Mouse (Mus musculus): ENCODE results near the gene Tmem123. TPM values are rescaled to one million over a fixed set of nuclear protein-coding genes. Genes with fewer than 3 reads are reported as not detected.

Gene Tmem123
- 20.2 and 21.8 TPM in 2 replicates for polyA plus RNA-seq (2012; rRNA removed)

DNA sequence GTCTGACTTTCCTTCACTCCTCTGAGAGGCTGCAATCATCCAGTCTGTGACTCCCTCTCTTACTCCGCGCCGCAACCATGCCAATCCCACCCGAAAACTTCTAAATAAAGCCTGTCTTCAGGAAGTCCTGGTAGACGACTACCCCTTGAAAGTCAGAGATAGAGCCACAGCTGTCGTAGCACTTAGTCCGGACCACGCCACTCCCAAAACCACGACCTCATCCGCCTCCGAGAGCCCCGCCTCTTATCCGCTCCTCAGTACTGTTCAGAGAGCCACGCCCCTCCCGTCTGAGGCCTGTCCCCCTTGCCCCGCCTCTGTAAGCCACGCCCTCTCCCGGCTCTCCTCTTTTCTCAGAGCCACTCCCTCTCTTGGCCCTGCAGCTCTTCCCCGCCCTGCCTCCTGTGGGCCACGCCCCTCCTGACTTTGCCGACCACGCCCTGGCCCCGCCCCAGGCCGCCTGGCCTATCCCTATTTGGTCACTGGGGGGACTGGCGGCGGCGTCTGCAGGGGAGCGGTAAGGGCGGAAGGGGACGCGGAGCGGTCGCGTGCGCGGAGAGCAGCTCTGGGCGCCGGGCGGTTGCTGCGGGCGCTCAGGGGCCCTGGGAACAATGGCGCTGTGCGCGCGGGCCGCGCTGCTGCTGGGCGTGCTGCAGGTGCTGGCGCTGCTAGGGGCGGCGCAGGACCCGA lies at the start of gene Tmem123:
Tmem123 (plus strand) TSS at position 428 of the 687 bp plus-strand sequence.

DNA sequence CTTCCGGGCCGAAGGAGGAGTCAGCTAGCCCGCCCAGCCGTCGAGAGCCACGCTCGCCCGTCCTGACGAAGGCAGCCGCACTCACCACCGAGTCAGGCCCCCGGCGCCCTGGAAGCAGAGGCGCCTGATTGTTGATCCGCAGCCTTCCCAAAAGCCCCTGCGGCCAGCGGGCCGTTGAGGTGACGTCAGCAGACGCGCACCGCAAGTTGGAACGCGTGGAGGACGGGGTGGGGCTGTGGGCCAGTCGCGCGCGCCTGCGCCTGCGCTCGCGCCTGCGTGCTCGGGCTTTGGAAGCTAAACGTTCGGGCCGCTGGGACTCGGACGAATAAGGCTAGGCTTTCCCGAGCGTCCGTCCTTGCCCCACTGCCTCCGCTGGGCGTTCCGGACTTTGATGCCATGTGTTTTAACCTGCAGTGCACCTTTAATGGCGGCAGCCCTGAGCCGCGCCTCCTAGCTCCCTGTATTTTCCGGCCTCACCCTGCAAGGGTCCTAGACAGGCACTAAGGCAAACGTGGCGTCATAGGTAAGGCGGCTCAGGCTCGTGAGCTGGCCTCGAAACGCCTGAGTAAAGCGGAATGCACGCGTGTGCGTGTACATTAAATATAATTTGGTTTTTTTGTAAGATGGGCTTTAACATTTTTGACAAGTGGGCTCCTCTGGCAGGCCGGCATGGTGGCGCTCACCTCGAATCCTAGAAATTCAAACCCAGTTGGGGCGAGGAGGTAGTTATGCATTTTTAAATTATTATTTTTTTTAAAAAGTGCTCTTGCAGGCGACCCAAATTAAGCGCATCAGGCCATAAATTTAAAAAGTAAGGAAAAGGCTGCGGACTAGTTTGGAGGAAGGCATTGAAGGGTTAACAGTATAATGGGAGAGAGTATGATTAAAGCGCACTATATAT lies 73.3 kb downstream of the Tmem123 start, which contains the start of gene Birc2:
Birc2 (minus strand) TSS at position 160 of the 901 bp plus-strand sequence.

Other genes starting within 250 kb of the Tmem123 start
- 30.9 and 36.7 TPM in 2 replicates for gene Mmp8, start 205.6 kb upstream of the Tmem123 start, polyA plus RNA-seq (2012; rRNA removed)
- 0.24 TPM in 2 replicates for gene Mmp27, start 192.6 kb upstream of the Tmem123 start, polyA plus RNA-seq (2012; rRNA removed)
- gene Mmp20, start 135.8 kb upstream of the Tmem123 start, polyA plus RNA-seq (2012; rRNA removed) = 0.01 TPM in 1 of 2 replicates, not detected in the other
- not detected in 2 replicates for gene Mmp7, start 72.0 kb upstream of the Tmem123 start, polyA plus RNA-seq (2012; rRNA removed)
- 12.7 TPM in 2 replicates for gene Birc2, start 73.0 kb downstream of the Tmem123 start, polyA plus RNA-seq (2012; rRNA removed)
- 14.8 and 15.2 TPM in 2 replicates for gene Birc3, start 109.1 kb downstream of the Tmem123 start, polyA plus RNA-seq (2012; rRNA removed)
- gene Yap1, start 240.6 kb downstream of the Tmem123 start, polyA plus RNA-seq (2012; rRNA removed) = 6.7 and 6.9 TPM in 2 replicates

Data from liver, embryonic 18 days (tissue).